Mouse (Mus musculus): ENCODE results near the gene Igfbp4. TPM values are rescaled to one million over a fixed set of nuclear protein-coding genes. Genes with fewer than 3 reads are reported as not detected.

Igfbp4 gene
- polyA plus RNA-seq, 1 experiment from 2014 or later: 584 TPM

DNA sequence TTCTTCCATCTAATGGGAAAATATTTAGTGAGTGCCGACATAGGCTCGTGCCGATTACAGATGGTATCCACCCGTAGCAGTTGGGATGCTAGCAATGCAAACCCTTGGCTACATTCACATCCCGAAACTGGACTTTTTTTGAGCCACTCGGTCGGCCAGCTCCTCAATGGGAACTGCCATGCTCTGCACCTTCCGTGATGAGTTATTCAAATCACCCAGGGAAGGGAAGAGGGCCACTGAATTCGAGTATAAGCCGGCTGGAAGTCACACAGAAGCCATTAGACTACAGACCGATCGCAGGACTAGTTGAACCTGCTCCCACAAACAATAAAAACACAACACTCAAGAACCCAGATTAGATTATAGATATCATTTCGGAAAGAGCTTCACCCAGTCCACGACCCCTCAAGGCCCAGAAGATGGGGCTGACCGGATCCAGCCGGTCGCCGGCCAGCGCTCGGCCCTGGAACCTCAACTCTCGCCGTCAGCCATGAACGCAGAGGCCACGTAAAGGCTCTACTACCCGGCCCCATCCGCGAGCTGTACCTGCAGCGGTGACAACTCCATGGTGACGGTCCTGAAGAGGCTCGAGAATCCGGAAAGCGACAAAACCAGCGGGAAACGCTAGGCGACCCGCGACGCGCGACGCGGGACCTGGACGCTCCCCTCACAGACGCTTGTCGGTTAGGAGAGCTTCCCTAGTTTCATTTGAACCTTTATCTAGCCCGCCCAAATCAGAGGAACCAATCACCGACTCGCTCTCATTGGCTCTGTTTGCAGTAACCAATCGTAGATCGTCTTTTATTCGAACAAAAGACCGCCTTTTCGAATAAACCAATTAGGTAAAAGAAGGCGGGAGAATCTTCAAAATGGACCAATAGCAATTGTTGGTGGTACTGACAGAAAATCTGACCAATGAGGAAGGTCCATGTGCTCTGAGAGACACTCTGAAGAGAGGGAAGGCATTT, 17.3 kb upstream of the Igfbp4 start, which contains the start of gene Top2a:
Gene Top2a, minus strand, starts transcription at position 690 of the 968 bp plus-strand sequence.
- Histone ChIP-seq H3K9me3 (replicated peaks; ENCODE audit: low read length) (no peaks in the 10 kb centered on the region), H3K4me2 (ENCODE audit: low read length) (peak within 1 kb of the TSS; percentile 67), H3K9ac (ENCODE audit: low read depth, low read length) (peak within 1 kb of the TSS; percentile 75), H3K27me3 (ENCODE audit: insufficient read depth, low read length) (no peaks in the 10 kb centered on the region), H3K4me1 (replicated peaks; ENCODE audit: insufficient read depth, low read length) (0 out of 2 replicates have a peak, but pooled peaks cover 6% of the 10 kb centered on the region), H3K27ac (peak within 1 kb of the TSS; percentile 52), H3K36me3 (ENCODE audit: insufficient read depth, low read length) (0 out of 2 replicates have a peak, but pooled peaks cover 10% of the 10 kb centered on the region), H3K4me3 (replicated peaks; ENCODE audit: low read depth, low read length) (peak within 1 kb of the TSS; percentile 75)
- peak; percentile 94 for ATAC-seq (replicated peaks; ENCODE audit: low FRiP score, low read depth)
- WGBS: under 1% methylated on average over 54 of the region's 54 CpGs
- DNase-seq (ENCODE audit: low spot score): peak; percentile 99
- TF ChIP-seq CTCF (IDR thresholded peaks at IDR 0.05; ENCODE audit: low read depth): no peak

- Histone ChIP-seq H3K9ac (ENCODE audit: low read depth, low read length) (0 out of 2 replicates have a peak overlapping the region, but pooled peaks have one; percentile 23), H3K36me3 (ENCODE audit: insufficient read depth, low read length) (0 out of 2 replicates have a peak, but pooled peaks cover 7% of the 10 kb centered on the region), H3K27me3 (ENCODE audit: insufficient read depth, low read length) (no peaks in the 10 kb centered on the region), H3K4me2 (ENCODE audit: low read length) (peak overlapping the region; percentile 55), H3K9me3 (replicated peaks; ENCODE audit: low read length) (no peaks in the 10 kb centered on the region), H3K4me3 (replicated peaks; ENCODE audit: low read depth, low read length) (peak overlapping the region; percentile 75), H3K4me1 (replicated peaks; ENCODE audit: insufficient read depth, low read length) (0 out of 2 replicates have a peak, but pooled peaks cover 6% of the 10 kb centered on the region), H3K27ac (0 out of 2 replicates have a peak overlapping the region, but pooled peaks have one; percentile 16)
- 45% methylated on average over 18 of the region's 18 CpGs for WGBS
- DNase-seq (ENCODE audit: low spot score): no peak
- ATAC-seq (replicated peaks; ENCODE audit: low FRiP score, low read depth): no peak
- no peak for TF ChIP-seq CTCF (IDR thresholded peaks at IDR 0.05; ENCODE audit: low read depth)
Measured at GRCm38 (mm10) chr11:99024468-99025134, 16.4 kb upstream of the Igfbp4 start.

DNA sequence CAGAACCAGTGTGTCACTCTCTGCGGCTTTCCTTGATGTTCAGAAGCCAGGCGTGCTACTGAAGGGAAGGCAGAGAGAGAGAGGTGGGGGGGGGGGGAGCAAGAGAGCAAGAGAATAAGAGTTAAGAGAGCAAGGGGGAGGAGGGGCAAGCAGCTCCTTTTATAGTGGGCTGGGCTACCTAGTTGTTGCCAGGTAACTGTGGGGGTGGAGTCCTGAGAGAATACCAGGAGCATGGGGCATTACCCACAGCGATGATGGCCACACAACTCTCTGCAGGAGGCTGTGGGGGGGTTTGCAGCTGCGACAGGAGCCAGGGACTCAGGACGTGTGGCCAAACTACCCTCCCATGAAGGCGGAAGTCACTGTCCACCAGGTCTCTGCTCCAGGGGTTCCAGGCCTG, 15.2 kb upstream of the Igfbp4 start:
- no peak for ATAC-seq (replicated peaks; ENCODE audit: low FRiP score, low read depth)
- Histone ChIP-seq H3K4me3 (replicated peaks; ENCODE audit: low read depth, low read length) (no peak overlapping the region), H3K4me2 (ENCODE audit: low read length) (no peak overlapping the region), H3K9ac (ENCODE audit: low read depth, low read length) (no peak overlapping the region), H3K4me1 (replicated peaks; ENCODE audit: insufficient read depth, low read length) (0 out of 2 replicates have a peak, but pooled peaks cover 6% of the 10 kb centered on the region), H3K36me3 (ENCODE audit: insufficient read depth, low read length) (no peaks in the 10 kb centered on the region), H3K27ac (no peak overlapping the region), H3K9me3 (replicated peaks; ENCODE audit: low read length) (no peaks in the 10 kb centered on the region), H3K27me3 (ENCODE audit: insufficient read depth, low read length) (no peaks in the 10 kb centered on the region)
- 83% methylated on average over 6 of the region's 6 CpGs for WGBS
- no peak for DNase-seq (ENCODE audit: low spot score)
- no peak for TF ChIP-seq CTCF (IDR thresholded peaks at IDR 0.05; ENCODE audit: low read depth)

- H3K36me3 ChIP-seq (ENCODE audit: insufficient read depth, low read length): no peaks in the 10 kb centered on the region
Measured at GRCm38 (mm10) chr11:99026899-99027440, 14.1 kb upstream of the Igfbp4 start.

GRCm38 (mm10) chr11:99035350-99035749, 5.7 kb upstream of the Igfbp4 start:
- no peak overlapping the region for H3K27ac ChIP-seq
- ATAC-seq (replicated peaks; ENCODE audit: low FRiP score, low read depth) (no peak), DNase-seq (ENCODE audit: low spot score) (peak; percentile 54)
- no peak overlapping the region for H3K9ac ChIP-seq (ENCODE audit: low read depth, low read length)
- H3K4me3 ChIP-seq (replicated peaks; ENCODE audit: low read depth, low read length): no peak overlapping the region
- no peak overlapping the region for H3K4me2 ChIP-seq (ENCODE audit: low read length)
- H3K4me1 ChIP-seq (replicated peaks; ENCODE audit: insufficient read depth, low read length): no peaks in the 10 kb centered on the region
- H3K36me3 ChIP-seq (ENCODE audit: insufficient read depth, low read length): no peaks in the 10 kb centered on the region
- TF ChIP-seq CTCF (IDR thresholded peaks at IDR 0.05; ENCODE audit: low read depth): peak; percentile 62
- no peaks in the 10 kb centered on the region for H3K27me3 ChIP-seq (ENCODE audit: insufficient read depth, low read length)
- no peaks in the 10 kb centered on the region for H3K9me3 ChIP-seq (replicated peaks; ENCODE audit: low read length)
- WGBS: 66% methylated on average over 4 of the region's 4 CpGs

More at GRCm38 (mm10) chr11:99026899-99027440, 14.1 kb upstream of the Igfbp4 start:
- peak; percentile 33; the same call in 1 of the 2 replicates for TF ChIP-seq CTCF (IDR thresholded peaks at IDR 0.05; ENCODE audit: low read depth)
- Histone ChIP-seq H3K9me3 (replicated peaks; ENCODE audit: low read length) (no peaks in the 10 kb centered on the region), H3K27me3 (ENCODE audit: insufficient read depth, low read length) (no peaks in the 10 kb centered on the region), H3K27ac (no peak overlapping the region), H3K9ac (ENCODE audit: low read depth, low read length) (no peak overlapping the region), H3K4me3 (replicated peaks; ENCODE audit: low read depth, low read length) (no peak overlapping the region), H3K4me2 (ENCODE audit: low read length) (no peak overlapping the region), H3K4me1 (replicated peaks; ENCODE audit: insufficient read depth, low read length) (0 out of 2 replicates have a peak, but pooled peaks cover 6% of the 10 kb centered on the region)
- DNase-seq (ENCODE audit: low spot score) (no peak), ATAC-seq (replicated peaks; ENCODE audit: low FRiP score, low read depth) (no peak)
- 80% methylated on average over 12 of the region's 12 CpGs for WGBS

- Histone ChIP-seq H3K36me3 (ENCODE audit: insufficient read depth, low read length) (no peaks in the 10 kb centered on the region), H3K4me1 (replicated peaks; ENCODE audit: insufficient read depth, low read length) (no peaks in the 10 kb centered on the region), H3K27ac (no peak overlapping the region), H3K9ac (ENCODE audit: low read depth, low read length) (no peak overlapping the region), H3K4me3 (replicated peaks; ENCODE audit: low read depth, low read length) (no peak overlapping the region), H3K9me3 (replicated peaks; ENCODE audit: low read length) (no peaks in the 10 kb centered on the region), H3K27me3 (ENCODE audit: insufficient read depth, low read length) (no peaks in the 10 kb centered on the region), H3K4me2 (ENCODE audit: low read length) (no peak overlapping the region)
- DNase-seq (ENCODE audit: low spot score): no peak
- 72% methylated on average over 6 of the region's 6 CpGs for WGBS
- TF ChIP-seq CTCF (IDR thresholded peaks at IDR 0.05; ENCODE audit: low read depth): no peak
- ATAC-seq (replicated peaks; ENCODE audit: low FRiP score, low read depth): no peak
Measured at GRCm38 (mm10) chr11:99036254-99036653, 4.8 kb upstream of the Igfbp4 start.

Data from kidney, postnatal 0 days (tissue).